Comparison of ENCODE assay signal across 7 mouse cellular contexts in the genomic region with DNA sequence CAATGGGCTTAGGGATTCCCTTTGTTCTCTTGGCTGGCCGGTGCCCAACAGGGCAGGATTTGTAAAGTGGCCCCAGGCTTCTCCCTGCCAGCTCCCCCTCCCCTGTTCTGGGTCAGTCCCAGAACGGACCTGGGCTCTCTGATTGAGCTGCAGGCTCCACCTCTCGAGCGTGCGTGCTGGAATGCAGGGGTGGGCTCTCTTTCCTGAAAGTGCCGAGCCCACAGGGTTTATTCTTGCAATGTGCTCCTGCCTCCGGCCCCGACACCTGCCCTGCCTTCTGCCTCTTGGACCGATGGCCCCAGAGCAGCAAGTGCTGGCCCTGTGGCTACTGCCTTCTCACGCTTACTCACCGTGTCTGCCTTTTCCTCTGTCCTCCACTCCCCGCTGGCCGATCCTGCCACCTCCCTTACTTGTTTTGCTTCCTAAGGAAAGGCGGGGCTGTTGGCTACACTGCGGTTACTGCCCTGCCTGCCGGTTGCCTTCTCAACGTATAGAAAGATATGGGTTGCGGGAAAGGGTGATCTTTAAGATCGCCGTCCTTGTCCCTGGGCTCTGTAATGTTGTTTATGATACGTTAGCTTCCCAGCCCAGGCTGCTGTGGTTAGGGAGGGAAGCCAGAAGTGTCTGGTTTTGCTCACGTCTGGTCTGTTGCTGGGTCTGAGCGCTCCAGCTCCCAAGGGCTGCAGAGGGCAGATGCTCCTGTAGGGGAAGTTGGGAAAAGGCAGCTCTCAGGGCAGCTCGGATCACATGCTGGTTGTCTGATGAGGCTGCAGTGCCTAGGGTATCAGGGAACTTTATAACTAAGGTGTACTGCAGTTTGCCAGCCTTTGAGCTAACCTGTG.
DNase-seq lines count a peak whose midpoint lies in the region; ATAC-seq lines count a peak whose summit lies in the region.

No protein-coding gene starts in this region.

- H3K9ac ChIP-seq in heart, embryonic 16.5 days (ENCODE audit: low read length), result peak overlapping the region; percentile 75
- H3K9ac ChIP-seq in limb, embryonic 15.5 days, result peak overlapping the region; percentile 45
- peak overlapping the region; percentile 14 for H3K9ac ChIP-seq in midbrain, embryonic 14.5 days (replicated peaks; ENCODE audit: low read length)

- H3K36me3 ChIP-seq in embryonic facial prominence, embryonic 10.5 days (replicated peaks), result no peaks in the 10 kb centered on the region
- H3K36me3 ChIP-seq in heart, embryonic 16.5 days (ENCODE audit: control insufficient read depth, insufficient read depth), result no peaks in the 10 kb centered on the region
- H3K36me3 ChIP-seq in limb, embryonic 15.5 days, result no peaks in the 10 kb centered on the region
- H3K36me3 ChIP-seq in midbrain, embryonic 14.5 days (ENCODE audit: control insufficient read depth, insufficient read depth, low read length), result peaks cover 39% of the 10 kb centered on the region

- no peaks in the 10 kb centered on the region for H3K9me3 ChIP-seq in embryonic facial prominence, embryonic 10.5 days
- H3K9me3 ChIP-seq in heart, embryonic 16.5 days (replicated peaks; ENCODE audit: control insufficient read depth, low read length), result no peaks in the 10 kb centered on the region
- no peaks in the 10 kb centered on the region for H3K9me3 ChIP-seq in limb, embryonic 15.5 days
- no peaks in the 10 kb centered on the region for H3K9me3 ChIP-seq in midbrain, embryonic 14.5 days (ENCODE audit: control insufficient read depth, low read length)

- H3K4me2 ChIP-seq in heart, embryonic 16.5 days (ENCODE audit: low read depth, low read length), result peak overlapping the region; percentile 81
- peak overlapping the region; percentile 88 for H3K4me2 ChIP-seq in limb, embryonic 15.5 days
- peak overlapping the region; percentile 49 for H3K4me2 ChIP-seq in midbrain, embryonic 14.5 days (ENCODE audit: low read length)

- H3K27ac ChIP-seq in embryonic facial prominence, embryonic 10.5 days (replicated peaks), result peak overlapping the region; percentile 77
- H3K27ac ChIP-seq in heart, embryonic 16.5 days (ENCODE audit: low read length), result peak overlapping the region; percentile 44; the same call in 1 of the 2 replicates
- peak overlapping the region; percentile 57 for H3K27ac ChIP-seq in limb, embryonic 15.5 days
- H3K27ac ChIP-seq in midbrain, embryonic 14.5 days (replicated peaks; ENCODE audit: low read depth, low read length), result peak overlapping the region; percentile 42; the same call in 1 of the 2 replicates

- H3K4me1 ChIP-seq in embryonic facial prominence, embryonic 10.5 days, result peaks cover 33% of the 10 kb centered on the region
- H3K4me1 ChIP-seq in heart, embryonic 16.5 days (ENCODE audit: control insufficient read depth, insufficient read depth, low read length), result peaks cover 4% of the 10 kb centered on the region; the same call in 1 of the 2 replicates
- H3K4me1 ChIP-seq in limb, embryonic 15.5 days, result peaks cover 13% of the 10 kb centered on the region; the same call in 1 of the 2 replicates
- H3K4me1 ChIP-seq in midbrain, embryonic 14.5 days (ENCODE audit: control insufficient read depth, insufficient read depth, low read length), result peaks cover 16% of the 10 kb centered on the region

- WGBS in embryonic facial prominence, embryonic 10.5 days, result 1% methylated on average over 24 of the region's 24 CpGs
- 2% methylated on average over 24 of the region's 24 CpGs for WGBS in heart, embryonic 16.5 days
- under 1% methylated on average over 24 of the region's 24 CpGs for WGBS in limb, embryonic 15.5 days
- under 1% methylated on average over 24 of the region's 24 CpGs for WGBS in midbrain, embryonic 14.5 days

- H3K27me3 ChIP-seq in embryonic facial prominence, embryonic 10.5 days (replicated peaks; ENCODE audit: low read depth, poor library complexity, severe bottlenecking), result peaks cover 23% of the 10 kb centered on the region
- H3K27me3 ChIP-seq in heart, embryonic 16.5 days (ENCODE audit: control insufficient read depth, insufficient read depth, low read length), result no peaks in the 10 kb centered on the region
- H3K27me3 ChIP-seq in limb, embryonic 15.5 days, result no peaks in the 10 kb centered on the region
- H3K27me3 ChIP-seq in midbrain, embryonic 14.5 days (ENCODE audit: control insufficient read depth, insufficient read depth, low read length), result no peaks in the 10 kb centered on the region

- ATAC-seq in heart, embryonic 16.5 days (replicated peaks; ENCODE audit: extremely low read depth, insufficient read depth, low FRiP score), result peak; percentile 69
- ATAC-seq in limb, embryonic 15.5 days (ENCODE audit: insufficient number of reproducible peaks, low FRiP score, low TSS enrichment, low read depth), result peak; percentile 53; the same call in 1 of the 2 replicates
- peak; percentile 46 for ATAC-seq in midbrain, embryonic 14.5 days (ENCODE audit: low FRiP score, low TSS enrichment)

- peak overlapping the region; percentile 65 for H3K4me3 ChIP-seq in embryonic facial prominence, embryonic 10.5 days
- H3K4me3 ChIP-seq in heart, embryonic 16.5 days (ENCODE audit: low read length), result peak overlapping the region; percentile 61
- peak overlapping the region; percentile 51 for H3K4me3 ChIP-seq in limb, embryonic 15.5 days
- H3K4me3 ChIP-seq in midbrain, embryonic 14.5 days (replicated peaks; ENCODE audit: low read depth, low read length), result peak overlapping the region; percentile 17

- DNase-seq in ES-CJ7 (ENCODE audit: low read depth, low spot score) (peak; percentile 58), NIH3T3 (ENCODE audit: low read depth) (peak; percentile 63)
- peak; percentile 64 for DNase-seq in embryonic facial prominence, embryonic 10.5 days (ENCODE audit: low spot score)
- peak; percentile 72 for DNase-seq in midbrain, embryonic 14.5 days
- DNase-seq in frontal cortex, postnatal 10 days (ENCODE audit: low spot score in 2 of 2), result no peak

Comparison
In these comparisons a context has a peak if more than half of its experiments do, and no peak if none do; other contexts are left out.
1. DNase-seq: peak in ES-CJ7 (single experiment), NIH3T3 (single experiment), embryonic facial prominence, embryonic 10.5 days (single experiment) and midbrain, embryonic 14.5 days (single experiment); none in frontal cortex, postnatal 10 days (0 of 2).
2. H3K9ac ChIP-seq: peak in every context shown above with its lines; median percentile 75 in heart, embryonic 16.5 days; 45 in limb, embryonic 15.5 days; 14 in midbrain, embryonic 14.5 days.
3. Peak in every context shown above with its lines, with median percentiles within 50 percentile points of each other: H3K27ac ChIP-seq, H3K4me3 ChIP-seq, ATAC-seq and H3K4me2 ChIP-seq.